Mouse (Mus musculus) liver, adult 2 months (tissue): ENCODE data around the gene Snx25. TPM values are rescaled to one million over a fixed set of nuclear protein-coding genes. Genes with fewer than 3 reads are reported as not detected.

ENCODE experiments used
- DNase-seq: peaks from one replicate; pipeline ENCODE4 v3.0.0-alpha.2; 2011; ENCODE audit warnings: low read depth, low spot score; ENCODE audit errors: extremely low read depth
- H3K27ac ChIP-seq: fragments of 200-500 bp; replicated peaks from 2 replicates; pipeline ENCODE4 v1.5.1; 2012; ENCODE audit warnings: low read depth, mild to moderate bottlenecking, control low read depth, inconsistent platforms, low read length; ENCODE audit not compliant: insufficient read depth
- H3K27me3 ChIP-seq: fragments of 200-500 bp; 2 replicates; pipeline ENCODE4 v1.6.1; 2012; ENCODE audit warnings: mild to moderate bottlenecking, moderate library complexity, low read length, inconsistent platforms; ENCODE audit not compliant: control insufficient read depth, insufficient read depth
- H3K36me3 ChIP-seq: fragments of 200-500 bp; 2 replicates; pipeline ENCODE4 v1.6.1; 2012; ENCODE audit warnings: low read length, inconsistent platforms; ENCODE audit not compliant: control insufficient read depth, insufficient read depth
- H3K4me1 ChIP-seq: fragments of 200-500 bp; 2 replicates; pipeline ENCODE4 v1.6.1; 2011; ENCODE audit warnings: low read length; ENCODE audit not compliant: control insufficient read depth, insufficient read depth
- H3K4me3 ChIP-seq: fragments of 200-500 bp; 2 replicates; pipeline ENCODE4 v1.5.1; 2011; ENCODE audit warnings: low read depth, mild to moderate bottlenecking, control low read depth, low read length, moderate library complexity; ENCODE audit not compliant: insufficient read depth
- H3K79me2 ChIP-seq: fragments of 200-500 bp; 2 replicates; pipeline ENCODE4 v1.6.1; 2012; ENCODE audit warnings: inconsistent platforms, mild to moderate bottlenecking, low read length, moderate library complexity; ENCODE audit not compliant: control insufficient read depth, insufficient read depth
- H3K9ac ChIP-seq: fragments of 200-500 bp; 2 replicates; pipeline ENCODE4 v1.6.1; 2012; ENCODE audit warnings: low read depth, mild to moderate bottlenecking, control low read depth, inconsistent platforms, low read length
- CTCF ChIP-seq: fragments of 200-500 bp; IDR thresholded peaks from 2 replicates; pipeline ENCODE4 v1.5.1; 2011; ENCODE audit warnings: low read depth, low read length, control low read depth
- POLR2A ChIP-seq: fragments of 200-500 bp; IDR thresholded peaks from 2 replicates; pipeline ENCODE4 v1.6.1; 2011; ENCODE audit warnings: low read length, control low read depth; ENCODE audit not compliant: insufficient read depth; ENCODE audit errors: extremely low read depth
- WGBS: fragments of 180-500 bp; shearing (Covaris S2); methylation state at CpG from one replicate; pipeline ENCODE4 v1.1.7; 2018; 5-methylcytosine and 5-hydroxymethylcytosine counted together
- polyA plus RNA-seq: library from polyadenylated mRNA; depleted of rRNA; stranded (reverse); fragments of >200 nt; gene quantifications from 2 replicates; pipeline ENCODE4 v1.2.3, GENCODE M21; 2012; rRNA removed
- total RNA-seq: library from RNA; depleted of rRNA; stranded (reverse); fragments of >200 nt; gene quantifications from 2 replicates; pipeline ENCODE4 v1.2.3, GENCODE M21; 2014; rRNA removed

The Snx25 gene
- total RNA-seq (10.7 and 11.7 TPM in 2 replicates), polyA plus RNA-seq (2.6 and 3.0 TPM in 2 replicates)

DNA sequence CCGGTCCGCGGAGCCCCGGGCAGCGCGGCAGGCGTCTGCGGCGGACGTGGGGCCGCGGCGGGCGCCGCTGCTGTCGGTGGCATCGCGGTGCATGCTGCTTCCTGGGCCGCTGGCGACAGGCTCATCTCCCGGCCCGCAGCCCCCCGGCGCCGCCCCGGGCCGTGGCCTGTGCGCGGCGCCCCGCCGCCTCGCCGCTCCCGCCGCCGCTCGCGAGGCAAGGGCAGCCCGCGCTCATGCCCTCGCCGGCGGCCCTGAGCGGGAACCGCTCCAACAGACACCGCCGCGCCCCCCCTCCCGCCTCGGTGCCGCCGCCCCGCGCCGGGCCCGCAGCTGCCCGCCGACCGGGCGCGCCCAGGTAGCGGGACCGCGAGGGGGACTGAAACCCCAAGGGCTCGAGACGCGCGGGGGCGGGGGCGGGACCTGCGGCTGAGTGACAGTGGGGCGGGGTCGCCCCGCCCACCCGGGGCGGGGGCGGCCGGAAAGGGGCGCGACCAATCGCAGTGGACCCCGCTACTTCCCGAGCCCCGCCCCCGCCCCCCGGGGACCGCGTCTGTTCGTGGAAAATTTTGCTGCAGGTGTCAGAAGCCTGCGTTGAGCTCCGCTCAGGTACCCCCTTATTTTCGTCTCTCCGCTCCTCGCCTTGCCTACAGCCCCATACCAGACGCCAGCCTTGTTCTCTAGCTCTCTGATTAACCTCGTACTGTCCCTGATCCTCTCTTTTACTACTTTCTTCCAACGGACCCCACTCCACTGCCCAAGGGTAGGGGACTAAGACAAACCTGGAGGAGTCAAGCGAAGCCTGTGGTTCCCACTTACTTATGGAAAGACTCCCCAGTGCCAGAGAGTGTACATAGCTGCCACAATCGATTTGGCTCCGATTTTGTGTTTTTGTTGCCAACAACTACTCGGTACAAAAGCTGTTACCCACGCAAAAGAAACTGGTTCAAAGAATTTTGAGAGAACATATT lies at the start of gene Snx25:
Gene Snx25, minus strand, starts transcription at position 96 of the 968 bp plus-strand sequence.
- H3K9ac ChIP-seq: peak within 1 kb of the TSS; percentile 92
- peaks cover 15% of the 10 kb centered on the region for H3K79me2 ChIP-seq
- peak; percentile 74 for DNase-seq
- H3K27me3 ChIP-seq: no peaks in the 10 kb centered on the region
- H3K36me3 ChIP-seq: no peaks in the 10 kb centered on the region
- TF ChIP-seq POLR2A (peak; percentile 26; the same call in 1 of the 2 replicates), CTCF (no peak)
- H3K27ac ChIP-seq: peak within 1 kb of the TSS; percentile 69
- peaks cover 4% of the 10 kb centered on the region; the same call in 1 of the 2 replicates for H3K4me1 ChIP-seq
- 5% methylated on average over 71 of the region's 103 CpGs for WGBS
- H3K4me3 ChIP-seq: peak within 1 kb of the TSS; percentile 84

DNA sequence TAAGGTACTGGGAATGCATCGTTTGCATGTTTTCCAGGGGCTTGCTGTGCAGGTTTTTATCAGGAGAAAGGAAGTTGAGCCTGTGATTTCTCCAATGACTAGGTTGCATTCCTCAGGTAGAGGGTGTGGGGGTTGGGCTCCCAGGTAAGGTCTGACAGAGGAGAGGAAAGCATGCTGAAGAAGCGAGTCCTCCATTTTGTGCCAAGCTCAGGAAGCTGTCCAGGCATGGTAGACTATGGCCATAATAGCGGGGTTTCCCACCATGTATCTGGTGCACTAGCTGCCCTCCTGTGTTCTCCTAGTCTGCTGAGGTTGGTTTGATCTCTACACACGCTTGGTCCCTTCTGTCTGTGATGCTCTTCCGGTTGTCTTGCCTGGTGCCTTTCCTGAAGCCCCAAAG lies 45.7 kb upstream of the Snx25 start:
- Histone ChIP-seq H3K9ac (no peak overlapping the region), H3K4me1 (no peaks in the 10 kb centered on the region), H3K27me3 (no peaks in the 10 kb centered on the region), H3K27ac (no peak overlapping the region), H3K36me3 (peaks cover 31% of the 10 kb centered on the region), H3K79me2 (no peaks in the 10 kb centered on the region), H3K4me3 (no peak overlapping the region)
- WGBS: 90% methylated on average over 5 of the region's 5 CpGs
- DNase-seq: no peak
- TF ChIP-seq POLR2A: no peak
- no peak for TF ChIP-seq CTCF

DNA sequence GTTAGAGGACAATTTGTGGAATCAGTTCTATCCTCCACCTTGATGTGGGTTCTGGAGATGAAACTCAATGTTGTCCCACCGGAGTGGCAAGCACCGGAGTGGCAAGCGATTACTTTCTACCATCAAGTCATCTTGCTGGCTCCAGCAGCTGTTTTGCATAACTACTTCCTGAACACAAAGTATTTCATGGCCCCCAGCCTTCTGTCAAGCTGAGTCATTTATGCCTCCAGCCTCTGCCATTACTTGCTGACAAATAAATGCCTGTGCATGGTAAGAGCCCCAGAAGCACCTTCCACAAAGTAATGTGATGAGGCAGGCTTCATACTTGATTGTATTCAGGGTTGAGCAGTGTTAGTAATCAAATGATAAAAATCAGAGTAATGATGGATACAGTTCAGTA lies 44.9 kb upstream of the Snx25 start:
- DNase-seq: no peak
- H3K27me3 ChIP-seq: no peaks in the 10 kb centered on the region
- H3K79me2 ChIP-seq: no peaks in the 10 kb centered on the region
- H3K36me3 ChIP-seq: peaks cover 35% of the 10 kb centered on the region
- H3K4me3 ChIP-seq: no peak overlapping the region
- 93% methylated on average over 3 of the region's 3 CpGs for WGBS
- no peak overlapping the region for H3K9ac ChIP-seq
- H3K4me1 ChIP-seq: no peaks in the 10 kb centered on the region
- no peak overlapping the region for H3K27ac ChIP-seq
- TF ChIP-seq CTCF: no peak
- no peak for TF ChIP-seq POLR2A

DNA sequence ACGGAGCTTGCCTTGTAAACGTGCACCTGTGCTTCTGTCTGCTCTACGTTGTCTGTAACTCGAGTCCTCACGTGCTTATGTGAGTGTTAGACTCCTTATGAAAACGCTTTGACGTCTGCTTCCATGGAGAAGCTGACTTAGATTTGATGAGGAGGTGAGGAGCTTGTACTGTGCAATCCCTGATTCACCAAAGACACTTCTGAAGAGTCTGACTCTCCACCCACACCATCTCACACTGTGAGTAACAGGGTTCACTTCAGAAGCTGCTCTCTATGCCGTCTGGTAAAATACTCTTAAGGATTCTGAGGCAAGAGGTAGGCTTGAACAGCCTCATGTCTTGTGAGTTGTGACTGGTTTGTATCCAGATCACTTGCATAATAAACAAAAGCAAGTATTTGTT lies 41.1 kb upstream of the Snx25 start:
- Histone ChIP-seq H3K4me3 (no peak overlapping the region), H3K36me3 (peaks cover 42% of the 10 kb centered on the region), H3K27ac (no peak overlapping the region), H3K9ac (no peak overlapping the region), H3K27me3 (no peaks in the 10 kb centered on the region), H3K4me1 (no peaks in the 10 kb centered on the region), H3K79me2 (no peaks in the 10 kb centered on the region)
- DNase-seq: no peak
- no peak for TF ChIP-seq CTCF
- no peak for TF ChIP-seq POLR2A
- WGBS: 93% methylated on average over 8 of the region's 8 CpGs

DNA sequence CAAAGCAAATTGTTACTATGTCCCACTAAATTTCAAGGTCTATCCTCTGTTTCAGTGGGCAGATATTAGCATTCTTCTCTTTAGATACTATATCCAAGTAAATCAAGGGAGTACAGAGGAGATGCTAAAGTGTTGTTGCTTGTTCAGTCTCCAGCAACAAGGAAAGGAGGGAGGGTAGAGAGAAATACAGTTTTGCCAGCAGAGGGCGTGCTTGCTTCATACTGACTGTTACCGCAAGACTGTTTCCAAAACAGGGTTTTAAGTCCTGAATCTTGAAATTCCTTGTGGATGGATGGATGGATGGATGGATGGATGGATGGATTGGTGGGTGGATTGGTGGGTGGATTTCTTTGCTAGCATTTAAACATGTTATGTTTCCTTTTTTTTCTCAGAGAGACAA lies 33.4 kb upstream of the Snx25 start:
- H3K79me2 ChIP-seq: no peaks in the 10 kb centered on the region
- no peak overlapping the region for H3K4me3 ChIP-seq
- peak; percentile 40 for DNase-seq
- 20% methylated on average over 2 of the region's 2 CpGs for WGBS
- no peaks in the 10 kb centered on the region for H3K4me1 ChIP-seq
- H3K27me3 ChIP-seq: no peaks in the 10 kb centered on the region
- H3K36me3 ChIP-seq: peaks cover 17% of the 10 kb centered on the region
- no peak overlapping the region for H3K27ac ChIP-seq
- TF ChIP-seq CTCF: 0 out of 2 replicates have a peak, but pooled peaks have one; percentile 10
- no peak for TF ChIP-seq POLR2A
- no peak overlapping the region for H3K9ac ChIP-seq
